ENCODE assay signal across 15 mouse cellular contexts in genomic region chr16:33573703-33574102, GRCm38 (mm10). TPM values are rescaled to one million over a fixed set of nuclear protein-coding genes. Genes with fewer than 3 reads are reported as not detected.
DNase-seq lines count a peak whose midpoint lies in the region; ATAC-seq and TF ChIP-seq lines count a peak whose summit lies in the region.
"Had no signal": no experiment of that assay in that cellular context is flagged by ENCODE, and none has a peak within 500 bp of the region (broad histone marks: within the 10 kb centered on the region; RNA-seq: fewer than 3 reads in every experiment).

No protein-coding gene starts in this region.

- no peak overlapping the region for H3K27ac ChIP-seq in limb, embryonic 14.5 days (replicated peaks; ENCODE audit: low read depth, low read length)
- no peak overlapping the region for H3K27ac ChIP-seq in limb, embryonic 10.5 days
- no peak overlapping the region for H3K27ac ChIP-seq in intestine, postnatal 0 days (ENCODE audit: low read depth, low read length)
- H3K27ac ChIP-seq: kidney, postnatal 0 days; liver, embryonic 15.5 days; midbrain, embryonic 13.5 days had no signal

- no peaks in the 10 kb centered on the region for H3K9me3 ChIP-seq in limb, embryonic 14.5 days (ENCODE audit: control insufficient read depth, low read length)
- H3K9me3 ChIP-seq in limb, embryonic 10.5 days (replicated peaks): no peaks in the 10 kb centered on the region
- H3K9me3 ChIP-seq in intestine, postnatal 0 days (ENCODE audit: control insufficient read depth): no peaks in the 10 kb centered on the region
- H3K9me3 ChIP-seq: heart, embryonic 12.5 days; liver, embryonic 15.5 days; midbrain, embryonic 13.5 days had no signal

- DNase-seq in limb, embryonic 14.5 days (ENCODE audit: low spot score): no peak
- no peak for DNase-seq in limb, embryonic 10.5 days (ENCODE audit: low spot score)
- peak; percentile 82 for DNase-seq in CD4-positive, CD25-positive, alpha-beta regulatory T cell, adult 2 months (ENCODE audit: low read depth, low spot score)
- DNase-seq in ZHBTc4 (ENCODE audit: low read depth, low spot score): peak; percentile 32
- DNase-seq in layer of hippocampus, adult 9-11 months: no peak
- no peak for DNase-seq in left cerebral cortex, adult 9 months (ENCODE audit: low spot score in 2 of 2)
- no peak for DNase-seq in spleen, adult 12 weeks (ENCODE audit: low spot score)
- DNase-seq: cerebellum, adult 11-12 months; heart, postnatal 4 days had no signal

- no peak for TF ChIP-seq CTCF in intestine, postnatal 0 days (IDR thresholded peaks at IDR 0.05; ENCODE audit: low read depth)

- peak; percentile 34; the same call in 1 of the 2 replicates for ATAC-seq in limb, embryonic 14.5 days (ENCODE audit: low FRiP score, low read depth)
- ATAC-seq in intestine, postnatal 0 days: peak; percentile 94
- ATAC-seq: forebrain, embryonic 14.5 days; midbrain, embryonic 13.5 days had no signal

- no peak overlapping the region for H3K4me2 ChIP-seq in limb, embryonic 14.5 days (replicated peaks; ENCODE audit: low read depth, low read length, severe bottlenecking)
- H3K4me2 ChIP-seq in intestine, postnatal 0 days (replicated peaks; ENCODE audit: low read depth): no peak overlapping the region
- H3K4me2 ChIP-seq: heart, embryonic 12.5 days; liver, embryonic 15.5 days; midbrain, embryonic 13.5 days had no signal

- H3K36me3 ChIP-seq in limb, embryonic 14.5 days (ENCODE audit: control insufficient read depth, insufficient read depth, low read length): no peaks in the 10 kb centered on the region
- no peaks in the 10 kb centered on the region for H3K36me3 ChIP-seq in limb, embryonic 10.5 days
- no peaks in the 10 kb centered on the region for H3K36me3 ChIP-seq in intestine, postnatal 0 days (ENCODE audit: control insufficient read depth, insufficient read depth)
- H3K36me3 ChIP-seq: heart, embryonic 12.5 days; liver, embryonic 15.5 days; midbrain, embryonic 13.5 days had no signal

- TF ChIP-seq POLR2A in limb, embryonic 14.5 days (IDR thresholded peaks at IDR 0.05; ENCODE audit: borderline replicate concordance, extremely low read depth, insufficient read depth, insufficient read length): no peak

- H3K4me1 ChIP-seq in limb, embryonic 14.5 days (ENCODE audit: control insufficient read depth, insufficient read depth, low read length): peaks cover 24% of the 10 kb centered on the region; the same call in 1 of the 2 replicates
- peaks cover 25% of the 10 kb centered on the region for H3K4me1 ChIP-seq in limb, embryonic 10.5 days
- H3K4me1 ChIP-seq in intestine, postnatal 0 days (replicated peaks; ENCODE audit: control insufficient read depth, insufficient read depth, low read length): no peaks in the 10 kb centered on the region; the same call in 1 of the 2 replicates
- H3K4me1 ChIP-seq: liver, embryonic 15.5 days; midbrain, embryonic 13.5 days had no signal

- H3K27me3 ChIP-seq in limb, embryonic 14.5 days (ENCODE audit: control insufficient read depth, insufficient read depth, low read length): no peaks in the 10 kb centered on the region
- H3K27me3 ChIP-seq in limb, embryonic 10.5 days (ENCODE audit: low read depth, poor library complexity, severe bottlenecking): no peaks in the 10 kb centered on the region
- no peaks in the 10 kb centered on the region for H3K27me3 ChIP-seq in intestine, postnatal 0 days (replicated peaks; ENCODE audit: control insufficient read depth, insufficient read depth, low read length)
- H3K27me3 ChIP-seq: heart, embryonic 12.5 days; liver, embryonic 15.5 days; midbrain, embryonic 13.5 days had no signal

- 59% methylated on average over 7 of the region's 7 CpGs for WGBS in limb, embryonic 14.5 days
- WGBS in limb, embryonic 10.5 days: 89% methylated on average over 7 of the region's 7 CpGs
- 37% methylated on average over 7 of the region's 7 CpGs for WGBS in intestine, postnatal 0 days

- H3K4me3 ChIP-seq in limb, embryonic 14.5 days (replicated peaks; ENCODE audit: low read length): no peak overlapping the region
- H3K4me3 ChIP-seq in limb, embryonic 10.5 days: no peak overlapping the region
- H3K4me3 ChIP-seq in intestine, postnatal 0 days (ENCODE audit: low read depth, low read length): no peak overlapping the region
- H3K4me3 ChIP-seq: heart, embryonic 12.5 days; liver, embryonic 15.5 days; midbrain, embryonic 13.5 days had no signal

- no peak overlapping the region for H3K9ac ChIP-seq in limb, embryonic 14.5 days (ENCODE audit: low read depth, low read length, severe bottlenecking)
- no peak overlapping the region for H3K9ac ChIP-seq in intestine, postnatal 0 days (ENCODE audit: low read depth, low read length)
- H3K9ac ChIP-seq: heart, embryonic 12.5 days; liver, embryonic 15.5 days; midbrain, embryonic 13.5 days had no signal

RNA-seq across cellular contexts. Expression of gene Slc12a8, which starts 56.6 kb away (rescaled TPM):
- polyA plus RNA-seq in limb, embryonic 14.5 days (2012; rRNA removed): 0.97 and 1.2 TPM in 2 replicates
- polyA plus RNA-seq in limb, embryonic 14.5 days (2014; fragmentation: Nextera tagmentation; extraction: Ambion mirVana): 0.94 and 1.00 TPM in 2 replicates
- polyA plus RNA-seq in limb, embryonic 10.5 days (2016; fragmentation: Nextera tagmentation; extraction: Ambion mirVana): 0.44 and 0.60 TPM in 2 replicates
- 4.9 and 6.1 TPM in 2 replicates for polyA plus RNA-seq in intestine, postnatal 0 days (2015; fragmentation: Nextera tagmentation; extraction: Ambion mirVana)

Comparison
In these comparisons a context has a peak if more than half of its experiments do, and no peak if none do; other contexts are left out.
1. DNase-seq: peak in CD4-positive, CD25-positive, alpha-beta regulatory T cell, adult 2 months (single experiment) and ZHBTc4 (single experiment); none in limb, embryonic 14.5 days (single experiment), limb, embryonic 10.5 days (single experiment), layer of hippocampus, adult 9-11 months (single experiment), left cerebral cortex, adult 9 months (0 of 2) and spleen, adult 12 weeks (single experiment).